Mouse (Mus musculus): ENCODE results near the gene Prrx1. TPM values are rescaled to one million over a fixed set of nuclear protein-coding genes. Genes with fewer than 3 reads are reported as not detected.

The Prrx1 gene
- polyA plus RNA-seq, 1 experiment from 2014 or later = 2.7 TPM

- 82% methylated on average over 3 of the region's 3 CpGs for WGBS
- Histone ChIP-seq H3K27me3 (ENCODE audit: control insufficient read depth, insufficient read depth, low read length) (no peaks in the 10 kb centered on the region), H3K36me3 (ENCODE audit: control insufficient read depth, insufficient read depth, low read length) (no peaks in the 10 kb centered on the region), H3K9me3 (ENCODE audit: control insufficient read depth, low read length) (no peaks in the 10 kb centered on the region), H3K4me3 (ENCODE audit: low read depth, low read length) (no peak overlapping the region), H3K27ac (replicated peaks) (no peak overlapping the region), H3K4me2 (replicated peaks; ENCODE audit: low read depth) (no peak overlapping the region), H3K9ac (ENCODE audit: low read length) (no peak overlapping the region), H3K4me1 (replicated peaks; ENCODE audit: control insufficient read depth, insufficient read depth) (no peaks in the 10 kb centered on the region)
- DNase-seq (ENCODE audit: low spot score) = no peak
- TF ChIP-seq CTCF (IDR thresholded peaks at IDR 0.05; ENCODE audit: low read depth) = no peak
- no peak for ATAC-seq (ENCODE audit: low FRiP score, low TSS enrichment)
These were observed 40.4 kb downstream of the Prrx1 start for GRCm38 (mm10) chr1:163273132-163273531.

- no peak for DNase-seq (ENCODE audit: low spot score)
- Histone ChIP-seq H3K4me2 (replicated peaks; ENCODE audit: low read depth) (no peak overlapping the region), H3K36me3 (ENCODE audit: control insufficient read depth, insufficient read depth, low read length) (no peaks in the 10 kb centered on the region), H3K9me3 (ENCODE audit: control insufficient read depth, low read length) (no peaks in the 10 kb centered on the region), H3K27me3 (ENCODE audit: control insufficient read depth, insufficient read depth, low read length) (no peaks in the 10 kb centered on the region), H3K27ac (replicated peaks) (no peak overlapping the region), H3K4me3 (ENCODE audit: low read depth, low read length) (no peak overlapping the region), H3K4me1 (replicated peaks; ENCODE audit: control insufficient read depth, insufficient read depth) (no peaks in the 10 kb centered on the region), H3K9ac (ENCODE audit: low read length) (no peak overlapping the region)
- 94% methylated on average over 8 of the region's 8 CpGs for WGBS
- TF ChIP-seq CTCF (IDR thresholded peaks at IDR 0.05; ENCODE audit: low read depth) = no peak
- TF ChIP-seq EP300 (optimal IDR thresholded peaks at IDR 0.05) = no peak
- no peak for ATAC-seq (ENCODE audit: low FRiP score, low TSS enrichment)
These were observed 46.5 kb downstream of the Prrx1 start for GRCm38 (mm10) chr1:163266853-163267538.

- ATAC-seq (ENCODE audit: low FRiP score, low TSS enrichment) (no peak), DNase-seq (ENCODE audit: low spot score) (no peak)
- Histone ChIP-seq H3K36me3 (ENCODE audit: control insufficient read depth, insufficient read depth, low read length) (no peaks in the 10 kb centered on the region), H3K4me1 (replicated peaks; ENCODE audit: control insufficient read depth, insufficient read depth) (no peaks in the 10 kb centered on the region), H3K27ac (replicated peaks) (no peak overlapping the region), H3K9ac (ENCODE audit: low read length) (no peak overlapping the region), H3K9me3 (ENCODE audit: control insufficient read depth, low read length) (no peaks in the 10 kb centered on the region), H3K4me3 (ENCODE audit: low read depth, low read length) (no peak overlapping the region), H3K27me3 (ENCODE audit: control insufficient read depth, insufficient read depth, low read length) (no peaks in the 10 kb centered on the region), H3K4me2 (replicated peaks; ENCODE audit: low read depth) (no peak overlapping the region)
- 66% methylated on average over 2 of the region's 2 CpGs for WGBS
- TF ChIP-seq CTCF (IDR thresholded peaks at IDR 0.05; ENCODE audit: low read depth) (no peak), EP300 (optimal IDR thresholded peaks at IDR 0.05) (no peak)
These were observed 56.2 kb downstream of the Prrx1 start for GRCm38 (mm10) chr1:163257298-163257697.

- 91% methylated on average over 2 of the region's 2 CpGs for WGBS
- no peak for ATAC-seq (ENCODE audit: low FRiP score, low TSS enrichment)
- no peak overlapping the region for H3K27ac ChIP-seq (replicated peaks)
- no peaks in the 10 kb centered on the region for H3K36me3 ChIP-seq (ENCODE audit: control insufficient read depth, insufficient read depth, low read length)
- H3K4me3 ChIP-seq (ENCODE audit: low read depth, low read length) = no peak overlapping the region
- no peaks in the 10 kb centered on the region for H3K4me1 ChIP-seq (replicated peaks; ENCODE audit: control insufficient read depth, insufficient read depth)
- H3K9me3 ChIP-seq (ENCODE audit: control insufficient read depth, low read length) = no peaks in the 10 kb centered on the region
- H3K9ac ChIP-seq (ENCODE audit: low read length) = no peak overlapping the region
- TF ChIP-seq CTCF (IDR thresholded peaks at IDR 0.05; ENCODE audit: low read depth) = no peak
- no peak for TF ChIP-seq EP300 (optimal IDR thresholded peaks at IDR 0.05)
- H3K27me3 ChIP-seq (ENCODE audit: control insufficient read depth, insufficient read depth, low read length) = no peaks in the 10 kb centered on the region
- DNase-seq (ENCODE audit: low spot score) = no peak
- H3K4me2 ChIP-seq (replicated peaks; ENCODE audit: low read depth) = no peak overlapping the region
These were observed 57.6 kb downstream of the Prrx1 start for GRCm38 (mm10) chr1:163255884-163256283.

- TF ChIP-seq EP300 (optimal IDR thresholded peaks at IDR 0.05) (no peak), CTCF (IDR thresholded peaks at IDR 0.05; ENCODE audit: low read depth) (no peak)
- Histone ChIP-seq H3K4me2 (replicated peaks; ENCODE audit: low read depth) (no peak overlapping the region), H3K4me1 (replicated peaks; ENCODE audit: control insufficient read depth, insufficient read depth) (no peaks in the 10 kb centered on the region), H3K9me3 (ENCODE audit: control insufficient read depth, low read length) (no peaks in the 10 kb centered on the region), H3K9ac (ENCODE audit: low read length) (no peak overlapping the region), H3K27me3 (ENCODE audit: control insufficient read depth, insufficient read depth, low read length) (no peaks in the 10 kb centered on the region), H3K4me3 (ENCODE audit: low read depth, low read length) (no peak overlapping the region), H3K36me3 (ENCODE audit: control insufficient read depth, insufficient read depth, low read length) (no peaks in the 10 kb centered on the region), H3K27ac (replicated peaks) (no peak overlapping the region)
- no peak for ATAC-seq (ENCODE audit: low FRiP score, low TSS enrichment)
- 66% methylated on average over 4 of the region's 4 CpGs for WGBS
- no peak for DNase-seq (ENCODE audit: low spot score)
These were observed 60.7 kb downstream of the Prrx1 start for GRCm38 (mm10) chr1:163252796-163253195.

GRCm38 (mm10) chr1:163252331-163252730 lies 61.2 kb downstream of the Prrx1 start:
- WGBS = 51% methylated on average over 5 of the region's 5 CpGs
- H3K36me3 ChIP-seq (ENCODE audit: control insufficient read depth, insufficient read depth, low read length) = no peaks in the 10 kb centered on the region
- DNase-seq (ENCODE audit: low spot score) (no peak), ATAC-seq (ENCODE audit: low FRiP score, low TSS enrichment) (no peak)
- TF ChIP-seq EP300 (optimal IDR thresholded peaks at IDR 0.05) (no peak), CTCF (IDR thresholded peaks at IDR 0.05; ENCODE audit: low read depth) (no peak)
- H3K9me3 ChIP-seq (ENCODE audit: control insufficient read depth, low read length) = no peaks in the 10 kb centered on the region
- no peak overlapping the region for H3K27ac ChIP-seq (replicated peaks)
- H3K27me3 ChIP-seq (ENCODE audit: control insufficient read depth, insufficient read depth, low read length) = no peaks in the 10 kb centered on the region
- no peak overlapping the region for H3K4me2 ChIP-seq (replicated peaks; ENCODE audit: low read depth)
- H3K9ac ChIP-seq (ENCODE audit: low read length) = no peak overlapping the region
- H3K4me1 ChIP-seq (replicated peaks; ENCODE audit: control insufficient read depth, insufficient read depth) = no peaks in the 10 kb centered on the region
- H3K4me3 ChIP-seq (ENCODE audit: low read depth, low read length) = no peak overlapping the region

All from stomach, postnatal 0 days (tissue).